Mouse (Mus musculus): ENCODE results near the gene Lcp1. TPM values are rescaled to one million over a fixed set of nuclear protein-coding genes. Genes with fewer than 3 reads are reported as not detected.

Lcp1 gene
- total and polyA plus RNA-seq, 2 experiments from 2014 or later: 11.2 to 11.3 TPM

DNA sequence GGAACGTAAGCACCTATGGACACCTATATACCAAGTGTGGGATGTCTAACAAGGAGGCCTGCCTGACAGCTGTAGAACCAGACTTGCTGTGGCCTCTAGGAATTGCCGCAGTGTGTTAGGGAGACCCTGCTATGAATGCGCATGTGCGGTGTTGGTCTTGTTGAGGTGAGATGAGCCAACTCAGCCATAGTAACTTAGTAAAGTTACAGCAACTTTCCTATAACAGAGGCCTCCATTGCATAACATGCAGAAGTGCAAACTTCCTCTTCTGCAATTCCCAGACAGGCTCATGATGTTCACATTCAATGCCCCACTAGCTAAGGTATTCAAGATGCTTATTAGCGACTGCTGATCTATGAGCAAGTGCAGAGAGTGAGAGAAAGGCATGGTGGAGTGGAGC lies 64.6 kb downstream of the Lcp1 start:
- Histone ChIP-seq H3K9ac (replicated peaks; ENCODE audit: low read depth, low read length) (no peak overlapping the region), H3K4me1 (ENCODE audit: control insufficient read depth, insufficient read depth) (no peaks in the 10 kb centered on the region), H3K4me2 (ENCODE audit: low read depth, low read length) (no peak overlapping the region), H3K27me3 (ENCODE audit: control insufficient read depth, insufficient read depth, low read length) (no peaks in the 10 kb centered on the region), H3K36me3 (replicated peaks; ENCODE audit: control insufficient read depth, insufficient read depth, low read length) (no peaks in the 10 kb centered on the region; the same call in 1 of the 2 replicates), H3K4me3 (ENCODE audit: low read depth, low read length) (no peak overlapping the region), H3K9me3 (replicated peaks; ENCODE audit: control insufficient read depth, low read length) (no peaks in the 10 kb centered on the region), H3K27ac (ENCODE audit: low read depth) (no peak overlapping the region)
- ATAC-seq (ENCODE audit: insufficient read depth, low read depth) (no peak), DNase-seq (ENCODE audit: low spot score) (no peak)
- TF ChIP-seq CTCF (IDR thresholded peaks at IDR 0.05; ENCODE audit: low read depth) (no peak), EP300 (IDR thresholded peaks at IDR 0.05; ENCODE audit: low read depth) (no peak)
- 88% methylated on average over 5 of the region's 5 CpGs for WGBS

DNA sequence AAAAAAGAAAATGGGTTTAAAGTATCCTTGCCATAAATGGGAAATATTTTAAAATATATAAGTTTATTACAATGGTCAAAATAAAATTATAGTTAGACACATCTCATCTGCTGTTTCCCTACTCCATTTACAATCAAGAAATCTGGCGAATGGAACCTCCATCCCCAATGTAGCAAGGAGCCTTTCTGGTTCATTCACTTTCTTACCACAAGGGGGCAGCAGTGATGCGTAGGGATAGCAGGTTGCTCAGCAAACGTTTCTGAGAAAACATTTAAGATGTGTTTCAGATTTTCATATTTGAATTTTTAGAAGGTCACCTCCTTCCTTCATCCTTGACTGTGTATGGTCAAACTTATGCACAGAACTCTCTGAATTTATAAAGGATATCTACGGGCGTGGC lies 66.1 kb downstream of the Lcp1 start:
- Histone ChIP-seq H3K27me3 (ENCODE audit: control insufficient read depth, insufficient read depth, low read length) (no peaks in the 10 kb centered on the region), H3K4me2 (ENCODE audit: low read depth, low read length) (no peak overlapping the region), H3K27ac (ENCODE audit: low read depth) (no peak overlapping the region), H3K9me3 (replicated peaks; ENCODE audit: control insufficient read depth, low read length) (no peaks in the 10 kb centered on the region), H3K36me3 (replicated peaks; ENCODE audit: control insufficient read depth, insufficient read depth, low read length) (no peaks in the 10 kb centered on the region; the same call in 1 of the 2 replicates), H3K4me3 (ENCODE audit: low read depth, low read length) (no peak overlapping the region), H3K9ac (replicated peaks; ENCODE audit: low read depth, low read length) (no peak overlapping the region), H3K4me1 (ENCODE audit: control insufficient read depth, insufficient read depth) (no peaks in the 10 kb centered on the region)
- DNase-seq (ENCODE audit: low spot score): no peak
- no peak for TF ChIP-seq EP300 (IDR thresholded peaks at IDR 0.05; ENCODE audit: low read depth)
- peak; percentile 93 for TF ChIP-seq CTCF (IDR thresholded peaks at IDR 0.05; ENCODE audit: low read depth)
- ATAC-seq (ENCODE audit: insufficient read depth, low read depth): no peak
- WGBS: 41% methylated on average over 5 of the region's 5 CpGs

DNA sequence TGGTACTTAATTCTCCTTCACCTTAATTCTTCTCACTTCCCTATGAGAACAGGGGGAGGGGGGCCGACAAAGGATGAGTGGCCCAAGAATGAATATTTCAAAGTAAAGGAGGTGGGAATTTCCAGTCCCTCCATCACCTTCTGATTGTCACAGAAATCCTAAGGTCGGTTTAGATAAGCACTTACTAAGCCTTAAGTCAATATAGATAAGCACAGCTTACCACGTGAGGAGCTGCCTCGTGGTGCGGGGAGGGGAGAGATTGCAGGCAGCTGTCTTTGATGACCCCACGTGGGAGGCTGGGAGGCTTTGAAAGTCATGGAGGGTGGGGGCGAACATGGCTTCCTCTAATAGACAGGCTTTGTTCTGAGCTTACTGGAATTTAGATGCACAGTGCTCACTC lies 66.8 kb downstream of the Lcp1 start:
- H3K27ac ChIP-seq (ENCODE audit: low read depth): no peak overlapping the region
- H3K4me2 ChIP-seq (ENCODE audit: low read depth, low read length): no peak overlapping the region
- H3K4me3 ChIP-seq (ENCODE audit: low read depth, low read length): no peak overlapping the region
- TF ChIP-seq EP300 (IDR thresholded peaks at IDR 0.05; ENCODE audit: low read depth) (no peak), CTCF (IDR thresholded peaks at IDR 0.05; ENCODE audit: low read depth) (no peak)
- DNase-seq (ENCODE audit: low spot score): no peak
- H3K36me3 ChIP-seq (replicated peaks; ENCODE audit: control insufficient read depth, insufficient read depth, low read length): no peaks in the 10 kb centered on the region; the same call in 1 of the 2 replicates
- H3K9me3 ChIP-seq (replicated peaks; ENCODE audit: control insufficient read depth, low read length): no peaks in the 10 kb centered on the region
- no peak overlapping the region for H3K9ac ChIP-seq (replicated peaks; ENCODE audit: low read depth, low read length)
- H3K4me1 ChIP-seq (ENCODE audit: control insufficient read depth, insufficient read depth): no peaks in the 10 kb centered on the region
- 27% methylated on average over 7 of the region's 7 CpGs for WGBS
- no peak for ATAC-seq (ENCODE audit: insufficient read depth, low read depth)
- H3K27me3 ChIP-seq (ENCODE audit: control insufficient read depth, insufficient read depth, low read length): no peaks in the 10 kb centered on the region

DNA sequence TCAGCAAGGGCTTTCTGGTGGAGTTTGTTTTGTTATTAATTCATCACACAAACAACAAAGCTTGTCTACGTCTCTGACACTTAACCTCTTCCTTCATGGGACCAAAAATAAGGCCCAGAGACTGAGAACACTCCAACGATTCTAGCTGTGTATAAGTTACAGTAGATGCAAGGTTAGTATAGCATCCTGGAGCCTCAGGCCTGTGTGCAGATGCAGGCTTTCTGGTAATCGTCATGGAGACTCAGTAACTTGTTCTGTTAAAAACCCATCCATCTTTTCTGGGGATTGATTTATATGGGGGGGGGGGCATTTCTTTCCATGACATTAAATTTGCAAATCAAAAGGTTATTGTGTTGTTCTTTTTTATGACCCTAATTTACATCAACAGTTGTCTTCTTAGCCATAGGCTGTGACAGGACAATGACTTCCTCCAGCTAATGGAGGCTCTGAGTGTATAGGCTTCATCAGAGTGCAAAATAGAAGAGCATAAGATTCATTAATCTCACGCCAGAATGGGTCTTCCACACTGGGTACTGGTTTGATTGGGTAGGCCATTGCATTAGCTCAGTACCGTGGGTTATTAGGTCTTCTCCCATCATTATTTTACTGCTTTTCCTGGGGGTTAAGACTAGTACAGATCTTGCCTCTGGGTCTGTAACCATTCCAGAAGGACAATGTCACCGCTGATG lies 74.6 kb downstream of the Lcp1 start:
- Histone ChIP-seq H3K9me3 (replicated peaks; ENCODE audit: control insufficient read depth, low read length) (no peaks in the 10 kb centered on the region), H3K36me3 (replicated peaks; ENCODE audit: control insufficient read depth, insufficient read depth, low read length) (no peaks in the 10 kb centered on the region), H3K4me3 (ENCODE audit: low read depth, low read length) (no peak overlapping the region), H3K9ac (replicated peaks; ENCODE audit: low read depth, low read length) (no peak overlapping the region), H3K4me2 (ENCODE audit: low read depth, low read length) (no peak overlapping the region), H3K4me1 (ENCODE audit: control insufficient read depth, insufficient read depth) (no peaks in the 10 kb centered on the region), H3K27me3 (ENCODE audit: control insufficient read depth, insufficient read depth, low read length) (no peaks in the 10 kb centered on the region), H3K27ac (ENCODE audit: low read depth) (no peak overlapping the region)
- no peak for TF ChIP-seq EP300 (IDR thresholded peaks at IDR 0.05; ENCODE audit: low read depth)
- no peak for TF ChIP-seq CTCF (IDR thresholded peaks at IDR 0.05; ENCODE audit: low read depth)
- ATAC-seq (ENCODE audit: insufficient read depth, low read depth): no peak
- 79% methylated on average over 6 of the region's 6 CpGs for WGBS
- no peak for DNase-seq (ENCODE audit: low spot score)

DNA sequence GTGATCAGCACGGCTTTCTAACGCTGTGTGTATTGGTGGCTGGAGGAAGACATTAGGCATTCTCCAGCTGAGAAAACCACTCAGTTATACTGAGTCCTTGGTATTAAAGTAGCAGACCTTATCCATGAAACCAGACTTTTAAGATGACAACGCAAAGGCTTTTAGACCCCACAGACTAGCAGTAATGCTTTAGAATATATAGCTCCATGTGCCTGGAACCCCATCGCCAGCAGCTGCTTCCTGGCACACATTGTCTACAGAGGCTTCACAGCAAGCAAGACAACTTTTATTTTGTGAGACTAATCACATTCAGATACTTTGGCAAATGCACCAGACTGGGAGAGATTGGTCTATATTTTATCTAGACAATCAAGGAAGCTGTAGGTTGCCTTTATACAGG lies 75.4 kb downstream of the Lcp1 start:
- WGBS: 93% methylated on average over 4 of the region's 4 CpGs
- ATAC-seq (ENCODE audit: insufficient read depth, low read depth): no peak
- H3K4me1 ChIP-seq (ENCODE audit: control insufficient read depth, insufficient read depth): no peaks in the 10 kb centered on the region
- no peaks in the 10 kb centered on the region for H3K9me3 ChIP-seq (replicated peaks; ENCODE audit: control insufficient read depth, low read length)
- no peaks in the 10 kb centered on the region for H3K36me3 ChIP-seq (replicated peaks; ENCODE audit: control insufficient read depth, insufficient read depth, low read length)
- no peak overlapping the region for H3K27ac ChIP-seq (ENCODE audit: low read depth)
- no peaks in the 10 kb centered on the region for H3K27me3 ChIP-seq (ENCODE audit: control insufficient read depth, insufficient read depth, low read length)
- H3K9ac ChIP-seq (replicated peaks; ENCODE audit: low read depth, low read length): no peak overlapping the region
- no peak for DNase-seq (ENCODE audit: low spot score)
- no peak overlapping the region for H3K4me2 ChIP-seq (ENCODE audit: low read depth, low read length)
- TF ChIP-seq CTCF (IDR thresholded peaks at IDR 0.05; ENCODE audit: low read depth) (no peak), EP300 (IDR thresholded peaks at IDR 0.05; ENCODE audit: low read depth) (no peak)
- no peak overlapping the region for H3K4me3 ChIP-seq (ENCODE audit: low read depth, low read length)

Measured in heart, postnatal 0 days (tissue).